Mouse (Mus musculus): ENCODE results near the gene Dynlt1b. TPM values are rescaled to one million over a fixed set of nuclear protein-coding genes. Genes with fewer than 3 reads are reported as not detected.
"Not testable (repeated sequence)": the region's sequence is repeated elsewhere in the genome, so short reads cannot be mapped to it uniquely, and the experiment has no call there.

Dynlt1b gene
- polyA plus RNA-seq, 1 experiment from 2014 or later: 474 TPM

DNA sequence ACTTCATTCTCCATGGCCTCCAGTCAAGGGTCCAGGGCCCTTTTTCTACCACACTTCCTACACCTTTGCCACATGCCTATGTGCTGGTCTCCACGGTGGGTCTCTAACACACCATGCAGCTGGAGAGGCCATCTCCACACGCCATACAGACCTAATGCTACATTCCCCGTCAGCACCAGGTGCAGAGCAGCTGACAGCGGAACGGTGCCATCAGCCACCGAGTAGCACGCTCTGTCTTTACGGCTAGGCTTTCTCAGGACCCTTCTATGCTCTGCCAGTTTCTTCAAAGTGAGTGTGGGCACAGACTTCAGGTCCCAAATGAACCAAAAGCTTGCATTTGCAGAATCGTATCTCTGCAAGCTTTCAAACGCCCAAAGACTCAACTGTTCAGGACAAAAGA, 21.3 kb downstream of the Dynlt1b start:
- H3K4me1 ChIP-seq (ENCODE audit: control insufficient read depth, insufficient read depth, low read length); H3K4me2 ChIP-seq (ENCODE audit: low read depth, low read length); H3K9ac ChIP-seq (ENCODE audit: low read length); H3K27me3 ChIP-seq (ENCODE audit: control insufficient read depth, insufficient read depth, low read length); H3K36me3 ChIP-seq (ENCODE audit: control insufficient read depth, insufficient read depth, low read length); H3K9me3 ChIP-seq (replicated peaks; ENCODE audit: control insufficient read depth, low read length); H3K27ac ChIP-seq (ENCODE audit: low read length); H3K4me3 ChIP-seq (replicated peaks; ENCODE audit: low read length); ATAC-seq (ENCODE audit: insufficient read depth, low FRiP score): not testable (repeated sequence)
- 89% methylated on average over 2 of the region's 10 CpGs for WGBS

DNA sequence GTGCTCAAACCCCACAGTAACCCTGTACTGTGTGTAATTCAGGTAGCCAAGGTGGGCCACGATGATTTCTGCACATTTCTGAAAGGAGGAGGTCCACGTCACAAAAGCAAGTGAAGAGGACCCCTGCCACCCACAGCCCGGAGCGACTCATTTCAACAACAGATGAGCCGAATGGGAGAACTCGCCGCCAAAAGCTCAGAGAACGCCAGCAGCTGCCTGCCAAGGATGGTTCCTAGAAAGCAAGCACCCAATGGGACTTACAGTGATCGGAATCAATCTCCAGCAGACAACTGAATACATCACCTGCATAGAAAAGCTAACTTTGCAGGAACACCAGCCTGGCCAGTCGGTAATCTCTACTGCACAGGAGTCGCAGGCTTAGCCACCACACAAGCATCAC, 22.8 kb downstream of the Dynlt1b start:
- WGBS: 89% methylated on average over 9 of the region's 11 CpGs
- not testable (repeated sequence) for H3K27me3 ChIP-seq (ENCODE audit: control insufficient read depth, insufficient read depth, low read length); H3K4me3 ChIP-seq (replicated peaks; ENCODE audit: low read length); H3K9ac ChIP-seq (ENCODE audit: low read length); H3K4me1 ChIP-seq (ENCODE audit: control insufficient read depth, insufficient read depth, low read length); ATAC-seq (ENCODE audit: insufficient read depth, low FRiP score); H3K27ac ChIP-seq (ENCODE audit: low read length); H3K4me2 ChIP-seq (ENCODE audit: low read depth, low read length); H3K9me3 ChIP-seq (replicated peaks; ENCODE audit: control insufficient read depth, low read length); H3K36me3 ChIP-seq (ENCODE audit: control insufficient read depth, insufficient read depth, low read length)

DNA sequence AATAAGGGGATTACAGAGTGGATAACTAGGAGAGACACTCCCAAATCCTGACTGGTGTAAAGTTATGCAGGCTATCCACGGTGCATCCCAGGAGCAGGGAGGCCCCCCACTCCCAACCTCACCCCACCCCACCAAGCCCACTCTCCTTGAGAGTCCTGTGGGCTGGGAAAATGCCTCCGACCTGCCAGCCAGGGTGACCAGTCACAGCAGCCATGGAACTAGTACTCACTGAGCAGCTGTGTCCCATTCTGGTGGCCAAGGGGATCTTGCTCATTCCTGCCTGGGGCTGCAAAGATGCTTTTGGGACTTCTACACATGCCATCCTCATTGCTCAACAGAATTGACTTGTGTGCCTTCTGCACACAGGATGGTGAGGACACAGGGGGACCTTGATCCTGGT, 24.8 kb downstream of the Dynlt1b start:
- not testable (repeated sequence) for H3K9me3 ChIP-seq (replicated peaks; ENCODE audit: control insufficient read depth, low read length); H3K27ac ChIP-seq (ENCODE audit: low read length); H3K9ac ChIP-seq (ENCODE audit: low read length); H3K27me3 ChIP-seq (ENCODE audit: control insufficient read depth, insufficient read depth, low read length); ATAC-seq (ENCODE audit: insufficient read depth, low FRiP score); H3K36me3 ChIP-seq (ENCODE audit: control insufficient read depth, insufficient read depth, low read length); H3K4me2 ChIP-seq (ENCODE audit: low read depth, low read length); H3K4me1 ChIP-seq (ENCODE audit: control insufficient read depth, insufficient read depth, low read length); H3K4me3 ChIP-seq (replicated peaks; ENCODE audit: low read length)
- 91% methylated on average over 2 of the region's 2 CpGs for WGBS

DNA sequence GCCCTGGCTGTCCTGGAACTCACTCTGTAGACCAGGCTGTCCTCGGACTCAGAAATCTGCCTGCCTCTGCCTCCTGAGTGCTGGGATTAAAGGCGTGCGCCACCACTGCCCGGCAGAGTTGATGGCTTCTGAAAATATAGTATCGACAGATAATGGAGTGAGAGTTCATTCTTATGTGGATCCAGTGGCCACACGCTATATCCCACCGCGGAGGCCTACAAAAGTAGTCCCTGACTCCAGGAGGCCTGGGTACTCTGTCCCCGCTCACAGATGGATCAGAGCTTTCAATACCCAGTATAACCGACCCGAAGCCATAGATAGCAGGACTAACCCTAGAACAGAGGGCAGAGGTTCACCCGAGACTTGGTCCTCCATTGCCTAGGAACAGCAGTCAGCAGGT, 26.0 kb downstream of the Dynlt1b start:
- WGBS: 94% methylated on average over 11 of the region's 12 CpGs
- not testable (repeated sequence) for H3K4me1 ChIP-seq (ENCODE audit: control insufficient read depth, insufficient read depth, low read length); H3K9ac ChIP-seq (ENCODE audit: low read length); H3K27me3 ChIP-seq (ENCODE audit: control insufficient read depth, insufficient read depth, low read length); H3K4me3 ChIP-seq (replicated peaks; ENCODE audit: low read length); ATAC-seq (ENCODE audit: insufficient read depth, low FRiP score); H3K27ac ChIP-seq (ENCODE audit: low read length); H3K4me2 ChIP-seq (ENCODE audit: low read depth, low read length); H3K36me3 ChIP-seq (ENCODE audit: control insufficient read depth, insufficient read depth, low read length); H3K9me3 ChIP-seq (replicated peaks; ENCODE audit: control insufficient read depth, low read length)

DNA sequence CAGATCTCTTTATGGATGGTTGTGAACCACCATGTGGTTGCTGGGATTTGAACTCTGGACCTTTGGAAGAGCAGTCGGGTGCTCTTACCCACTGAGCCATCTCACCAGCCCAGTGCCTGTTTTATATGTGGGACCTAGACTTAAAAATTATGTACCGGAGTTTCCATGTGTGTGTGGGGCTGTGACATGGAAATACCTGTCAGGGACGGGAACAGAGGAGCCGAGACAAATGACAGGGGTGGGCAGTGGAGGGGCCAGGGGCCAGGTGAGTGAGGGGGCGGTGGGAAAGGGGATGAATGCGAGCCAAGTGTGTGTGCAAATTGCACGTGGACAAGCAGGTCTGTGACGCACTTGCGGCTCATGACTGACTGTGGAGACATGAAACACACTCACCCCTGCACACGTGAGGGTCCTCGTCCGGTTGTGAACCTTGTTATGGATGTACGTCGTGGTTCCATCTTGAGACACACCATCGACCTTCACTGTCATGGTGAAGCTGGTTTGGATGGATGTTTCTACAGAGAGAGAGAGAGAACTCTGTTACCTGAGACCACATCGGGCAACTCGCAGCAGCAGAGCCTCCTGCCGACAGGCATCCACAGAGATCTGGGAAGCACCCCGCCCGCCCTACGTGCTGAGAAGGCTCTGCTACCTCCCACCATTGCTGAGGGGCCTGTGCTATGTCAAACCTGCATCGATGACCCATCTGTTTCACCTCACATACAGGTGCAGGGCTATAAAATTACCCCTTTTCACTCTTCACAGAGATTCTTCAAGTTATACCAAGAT, 26.9 kb downstream of the Dynlt1b start:
- not testable (repeated sequence) for ATAC-seq (ENCODE audit: insufficient read depth, low FRiP score); H3K4me1 ChIP-seq (ENCODE audit: control insufficient read depth, insufficient read depth, low read length); H3K4me2 ChIP-seq (ENCODE audit: low read depth, low read length); H3K27me3 ChIP-seq (ENCODE audit: control insufficient read depth, insufficient read depth, low read length); H3K27ac ChIP-seq (ENCODE audit: low read length); H3K36me3 ChIP-seq (ENCODE audit: control insufficient read depth, insufficient read depth, low read length); H3K4me3 ChIP-seq (replicated peaks; ENCODE audit: low read length); H3K9me3 ChIP-seq (replicated peaks; ENCODE audit: control insufficient read depth, low read length); H3K9ac ChIP-seq (ENCODE audit: low read length)
- WGBS: 87% methylated on average over 13 of the region's 22 CpGs

DNA sequence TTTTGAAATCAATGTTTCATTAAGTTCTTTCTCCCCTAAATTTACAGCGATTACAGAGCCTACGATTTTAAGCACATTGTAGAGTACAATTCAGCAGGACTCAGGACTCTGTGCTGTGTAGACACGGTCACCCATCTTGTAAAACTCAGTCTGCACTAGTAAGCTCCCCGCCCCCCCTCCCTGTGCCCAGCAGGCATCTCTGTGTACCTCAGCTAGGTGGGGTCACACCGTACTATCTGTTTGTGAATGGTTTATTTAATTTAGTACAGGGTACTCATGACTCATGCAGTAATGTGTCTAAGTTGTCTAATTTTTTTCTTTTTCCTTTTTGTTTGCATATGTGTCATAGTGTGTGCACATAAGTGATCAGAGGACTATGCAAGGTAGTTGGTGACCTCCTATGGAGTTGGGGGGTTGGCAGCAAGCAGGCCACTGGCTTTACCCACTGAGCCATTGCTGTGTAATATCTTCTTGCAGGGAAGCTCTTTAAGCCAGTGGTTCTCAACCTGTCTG, 31.2 kb downstream of the Dynlt1b start:
- H3K4me1 ChIP-seq (ENCODE audit: control insufficient read depth, insufficient read depth, low read length); H3K4me2 ChIP-seq (ENCODE audit: low read depth, low read length); H3K9ac ChIP-seq (ENCODE audit: low read length); H3K27me3 ChIP-seq (ENCODE audit: control insufficient read depth, insufficient read depth, low read length); H3K36me3 ChIP-seq (ENCODE audit: control insufficient read depth, insufficient read depth, low read length); H3K27ac ChIP-seq (ENCODE audit: low read length); H3K9me3 ChIP-seq (replicated peaks; ENCODE audit: control insufficient read depth, low read length); H3K4me3 ChIP-seq (replicated peaks; ENCODE audit: low read length): not testable (repeated sequence)
- peak; percentile 64; the same call in 1 of the 2 replicates for ATAC-seq (ENCODE audit: insufficient read depth, low FRiP score)
- 85% methylated on average over 5 of the region's 5 CpGs for WGBS

DNA sequence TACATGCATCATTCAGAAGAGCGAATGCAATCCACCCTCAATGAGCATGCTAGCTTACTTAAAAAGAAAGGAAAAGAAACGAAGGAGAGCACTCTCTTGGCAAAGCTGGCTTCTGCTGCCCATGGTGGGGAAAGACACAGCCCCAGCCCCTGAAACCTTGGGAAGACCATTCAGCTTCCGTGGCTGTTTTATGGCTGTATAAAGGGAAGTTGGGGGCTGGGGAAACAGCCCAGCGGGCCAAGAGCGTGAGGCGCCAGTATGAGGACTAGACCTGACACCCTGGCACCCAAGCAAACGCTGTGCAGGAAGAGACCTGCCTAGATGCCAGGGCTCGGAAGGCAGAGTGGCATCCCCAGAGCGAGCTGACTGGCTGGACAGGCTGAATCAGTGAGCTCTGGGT, 35.8 kb downstream of the Dynlt1b start:
- WGBS: 86% methylated on average over 8 of the region's 9 CpGs
- not testable (repeated sequence) for H3K9me3 ChIP-seq (replicated peaks; ENCODE audit: control insufficient read depth, low read length); H3K9ac ChIP-seq (ENCODE audit: low read length); H3K4me2 ChIP-seq (ENCODE audit: low read depth, low read length); H3K27ac ChIP-seq (ENCODE audit: low read length); H3K4me1 ChIP-seq (ENCODE audit: control insufficient read depth, insufficient read depth, low read length); H3K27me3 ChIP-seq (ENCODE audit: control insufficient read depth, insufficient read depth, low read length); H3K4me3 ChIP-seq (replicated peaks; ENCODE audit: low read length); H3K36me3 ChIP-seq (ENCODE audit: control insufficient read depth, insufficient read depth, low read length); ATAC-seq (ENCODE audit: insufficient read depth, low FRiP score)

DNA sequence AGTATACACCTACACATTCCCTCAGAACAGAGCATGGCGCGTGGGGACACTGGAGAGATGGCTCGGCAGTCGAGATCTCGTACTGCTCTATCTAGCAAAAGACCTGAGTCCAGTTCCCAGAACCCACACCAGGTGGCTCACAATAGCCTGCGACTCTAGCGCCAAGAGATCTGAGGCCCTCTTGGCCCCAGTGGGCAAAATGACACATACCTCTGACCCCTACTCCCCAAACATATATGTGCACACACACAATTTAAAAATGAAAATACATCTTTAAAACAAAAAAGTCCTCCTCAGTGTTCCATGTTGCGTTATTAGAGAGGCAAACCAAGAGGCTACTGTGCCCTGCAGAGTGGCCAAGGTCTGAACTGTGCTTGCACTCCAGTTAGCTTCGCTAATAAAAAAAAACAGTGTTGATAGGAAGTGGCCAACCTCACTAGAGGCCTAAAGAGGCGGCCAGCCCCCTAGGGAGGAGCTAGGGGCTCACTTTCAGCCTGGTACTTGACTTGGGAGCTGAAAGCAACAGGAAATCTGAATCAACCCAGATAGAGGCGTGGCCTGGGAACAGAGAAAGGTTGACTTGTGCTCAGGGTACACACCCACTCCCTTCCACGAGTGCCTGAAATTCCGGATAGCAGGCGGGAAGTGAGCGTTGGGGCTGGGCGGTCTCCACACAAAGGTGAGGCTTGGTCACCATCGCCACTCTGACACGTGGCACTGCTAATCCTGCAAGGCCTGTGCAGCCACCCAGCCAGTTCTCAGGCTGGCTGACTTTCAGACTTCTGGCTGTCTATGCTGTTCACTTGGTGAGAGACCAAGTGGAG, 37.9 kb downstream of the Dynlt1b start:
- WGBS: 40% methylated on average over 16 of the region's 18 CpGs
- peak overlapping the region; percentile 53; the same call in 1 of the 2 replicates for H3K27ac ChIP-seq (ENCODE audit: low read length)
- ATAC-seq (ENCODE audit: insufficient read depth, low FRiP score): peak; percentile 94
- H3K9ac ChIP-seq (ENCODE audit: low read length); H3K27me3 ChIP-seq (ENCODE audit: control insufficient read depth, insufficient read depth, low read length); H3K9me3 ChIP-seq (replicated peaks; ENCODE audit: control insufficient read depth, low read length); H3K4me3 ChIP-seq (replicated peaks; ENCODE audit: low read length); H3K4me2 ChIP-seq (ENCODE audit: low read depth, low read length); H3K4me1 ChIP-seq (ENCODE audit: control insufficient read depth, insufficient read depth, low read length); H3K36me3 ChIP-seq (ENCODE audit: control insufficient read depth, insufficient read depth, low read length): not testable (repeated sequence)

DNA sequence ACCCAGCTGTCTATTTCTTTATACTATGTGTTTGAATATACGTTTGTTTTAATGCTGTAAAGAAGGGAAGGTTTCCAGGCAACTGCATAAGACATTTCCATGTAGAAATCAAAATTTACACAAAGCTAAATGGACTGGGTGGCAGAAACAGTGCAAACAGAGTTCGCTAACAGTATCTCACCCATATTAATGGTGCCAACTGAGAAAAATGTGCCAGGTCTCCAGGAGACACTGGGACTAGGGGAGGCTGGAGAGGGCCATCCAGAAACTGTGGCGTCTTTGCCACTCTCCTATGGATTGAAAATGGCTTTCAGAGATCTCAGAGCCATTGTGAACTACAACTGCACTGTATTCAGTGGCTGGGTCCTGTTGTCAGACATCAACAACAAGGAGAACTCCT, 40.1 kb downstream of the Dynlt1b start:
- H3K4me1 ChIP-seq (ENCODE audit: control insufficient read depth, insufficient read depth, low read length): not testable (repeated sequence)

More for the DNA sequence above, 40.1 kb downstream of the Dynlt1b start:
- not testable (repeated sequence) for H3K9me3 ChIP-seq (replicated peaks; ENCODE audit: control insufficient read depth, low read length); H3K27me3 ChIP-seq (ENCODE audit: control insufficient read depth, insufficient read depth, low read length); H3K36me3 ChIP-seq (ENCODE audit: control insufficient read depth, insufficient read depth, low read length); H3K9ac ChIP-seq (ENCODE audit: low read length); ATAC-seq (ENCODE audit: insufficient read depth, low FRiP score); H3K27ac ChIP-seq (ENCODE audit: low read length); H3K4me2 ChIP-seq (ENCODE audit: low read depth, low read length); H3K4me3 ChIP-seq (replicated peaks; ENCODE audit: low read length)
- 88% methylated on average over 2 of the region's 3 CpGs for WGBS

Data from stomach, embryonic 16.5 days (tissue).